Mouse (Mus musculus) neural tube, embryonic 14.5 days (tissue): ENCODE measurements around the gene Ttc28. TPM values are rescaled to one million over a fixed set of nuclear protein-coding genes. Genes with fewer than 3 reads are reported as not detected.

ENCODE experiments used
- ATAC-seq: fragments of 200-750 bp; cut with Nextera tagmentation; 2 replicates; pipeline ENCODE4 v1.8.0; 2017; ENCODE audit warnings: low read depth, mild to moderate bottlenecking, moderate TSS enrichment, moderate library complexity
- H3K27ac ChIP-seq: fragments of 300-500 bp; sonication (generic); 2 replicates; pipeline ENCODE4 v1.5.1; 2014; ENCODE audit warnings: low read depth, mild to moderate bottlenecking, control low read depth, low read length, moderate library complexity, mixed read lengths
- H3K27me3 ChIP-seq: fragments of 300-500 bp; sonication (generic); 2 replicates; pipeline ENCODE4 v1.6.1; 2014; ENCODE audit warnings: low read length; ENCODE audit not compliant: control insufficient read depth, insufficient read depth
- H3K36me3 ChIP-seq: fragments of 300-500 bp; sonication (generic); 2 replicates; pipeline ENCODE4 v1.6.1; 2014; ENCODE audit warnings: low read length, mixed read lengths; ENCODE audit not compliant: control insufficient read depth, insufficient read depth
- H3K4me1 ChIP-seq: fragments of 300-500 bp; sonication (generic); 2 replicates; pipeline ENCODE4 v1.6.1; 2014; ENCODE audit warnings: low read length; ENCODE audit not compliant: control insufficient read depth, insufficient read depth
- H3K4me2 ChIP-seq: fragments of 300-500 bp; sonication (generic); 2 replicates; pipeline ENCODE4 v1.6.1; 2014; ENCODE audit warnings: mild to moderate bottlenecking, low read depth, low read length, control low read depth
- H3K4me3 ChIP-seq: fragments of 300-500 bp; sonication (generic); 2 replicates; pipeline ENCODE4 v1.5.1; 2014; ENCODE audit warnings: low read depth, low read length, control low read depth, mixed read lengths
- H3K9ac ChIP-seq: fragments of 300-500 bp; sonication (generic); replicated peaks from 2 replicates; pipeline ENCODE4 v1.6.1; 2014; ENCODE audit warnings: low read depth, mild to moderate bottlenecking, control low read depth, low read length, mixed read lengths
- H3K9me3 ChIP-seq: fragments of 300-500 bp; sonication (generic); 2 replicates; pipeline ENCODE4 v1.6.1; 2016; ENCODE audit warnings: low read length; ENCODE audit not compliant: control insufficient read depth
- WGBS: fragments of 180-500 bp; shearing (Covaris S2); extraction: QIAGEN DNeasy Blood & Tissue Kit; methylation state at CpG from one replicate; pipeline ENCODE4 v1.1.7; 2014; 5-methylcytosine and 5-hydroxymethylcytosine counted together
- polyA plus RNA-seq: library from polyadenylated mRNA; unstranded; fragments of >200 nt; fragmentation: Nextera tagmentation; extraction: Ambion mirVana; gene quantifications from 2 replicates; pipeline ENCODE4 v1.2.1, GENCODE M21; 2014

Ttc28 gene
- polyA plus RNA-seq, 1 experiment from 2014 or later, result 37.6 TPM

GRCm38 (mm10) chr5:110900331-110900730 is 20.7 kb downstream of the Ttc28 start:
- H3K27ac ChIP-seq, result no peak overlapping the region
- H3K27me3 ChIP-seq, result no peaks in the 10 kb centered on the region
- H3K4me1 ChIP-seq, result no peaks in the 10 kb centered on the region
- no peak overlapping the region for H3K9ac ChIP-seq
- no peak overlapping the region for H3K4me3 ChIP-seq
- H3K36me3 ChIP-seq, result peaks cover 3% of the 10 kb centered on the region; the same call in 1 of the 2 replicates
- no peak overlapping the region for H3K4me2 ChIP-seq
- no peaks in the 10 kb centered on the region for H3K9me3 ChIP-seq
- no peak for ATAC-seq

GRCm38 (mm10) chr5:110906708-110907107 is 27.1 kb downstream of the Ttc28 start:
- Histone ChIP-seq H3K4me1 (no peaks in the 10 kb centered on the region), H3K36me3 (no peaks in the 10 kb centered on the region), H3K9ac (no peak overlapping the region), H3K27me3 (no peaks in the 10 kb centered on the region), H3K27ac (no peak overlapping the region), H3K4me2 (no peak overlapping the region), H3K9me3 (no peaks in the 10 kb centered on the region; the same call in 1 of the 2 replicates), H3K4me3 (no peak overlapping the region)
- no peak for ATAC-seq
- 96% methylated on average over 1 of the region's 1 CpGs for WGBS

GRCm38 (mm10) chr5:110908879-110909278 is 29.3 kb downstream of the Ttc28 start:
- Histone ChIP-seq H3K9ac (no peak overlapping the region), H3K36me3 (no peaks in the 10 kb centered on the region), H3K4me1 (no peaks in the 10 kb centered on the region), H3K4me2 (no peak overlapping the region), H3K4me3 (no peak overlapping the region), H3K27me3 (no peaks in the 10 kb centered on the region), H3K27ac (no peak overlapping the region), H3K9me3 (no peaks in the 10 kb centered on the region; the same call in 1 of the 2 replicates)
- no peak for ATAC-seq

- WGBS, result 92% methylated on average over 4 of the region's 4 CpGs
- Histone ChIP-seq H3K9ac (no peak overlapping the region), H3K27ac (no peak overlapping the region), H3K27me3 (no peaks in the 10 kb centered on the region), H3K36me3 (no peaks in the 10 kb centered on the region), H3K9me3 (no peaks in the 10 kb centered on the region; the same call in 1 of the 2 replicates), H3K4me3 (no peak overlapping the region), H3K4me2 (no peak overlapping the region), H3K4me1 (no peaks in the 10 kb centered on the region)
- ATAC-seq, result no peak
Observed at GRCm38 (mm10) chr5:110909955-110910589, 30.5 kb downstream of the Ttc28 start.

GRCm38 (mm10) chr5:110914859-110915258 is 35.3 kb downstream of the Ttc28 start:
- no peak overlapping the region for H3K27ac ChIP-seq
- no peaks in the 10 kb centered on the region for H3K9me3 ChIP-seq
- no peaks in the 10 kb centered on the region for H3K27me3 ChIP-seq
- H3K4me3 ChIP-seq, result no peak overlapping the region
- 70% methylated on average over 11 of the region's 11 CpGs for WGBS
- ATAC-seq, result no peak
- no peaks in the 10 kb centered on the region; the same call in 1 of the 2 replicates for H3K36me3 ChIP-seq
- no peaks in the 10 kb centered on the region for H3K4me1 ChIP-seq
- H3K9ac ChIP-seq, result no peak overlapping the region
- H3K4me2 ChIP-seq, result no peak overlapping the region

- H3K4me3 ChIP-seq, result no peak overlapping the region
- no peaks in the 10 kb centered on the region for H3K9me3 ChIP-seq
- H3K36me3 ChIP-seq, result no peaks in the 10 kb centered on the region; the same call in 1 of the 2 replicates
- ATAC-seq, result no peak
- H3K27me3 ChIP-seq, result no peaks in the 10 kb centered on the region
- no peaks in the 10 kb centered on the region for H3K4me1 ChIP-seq
- no peak overlapping the region for H3K27ac ChIP-seq
- whole genome bisulfite sequencing, result 82% methylated on average over 3 of the region's 3 CpGs
- no peak overlapping the region for H3K4me2 ChIP-seq
- H3K9ac ChIP-seq, result no peak overlapping the region
Observed at GRCm38 (mm10) chr5:110916241-110916640, 36.6 kb downstream of the Ttc28 start.

- no peak overlapping the region for H3K9ac ChIP-seq
- no peak overlapping the region for H3K27ac ChIP-seq
- no peaks in the 10 kb centered on the region; the same call in 1 of the 2 replicates for H3K36me3 ChIP-seq
- WGBS, result 66% methylated on average over 4 of the region's 4 CpGs
- H3K4me3 ChIP-seq, result no peak overlapping the region
- H3K27me3 ChIP-seq, result no peaks in the 10 kb centered on the region
- no peaks in the 10 kb centered on the region for H3K9me3 ChIP-seq
- no peak for ATAC-seq
- no peaks in the 10 kb centered on the region for H3K4me1 ChIP-seq
- no peak overlapping the region for H3K4me2 ChIP-seq
Observed at GRCm38 (mm10) chr5:110919541-110919940, 39.9 kb downstream of the Ttc28 start.

- H3K9ac ChIP-seq, result no peak overlapping the region
- no peak overlapping the region for H3K4me2 ChIP-seq
- no peaks in the 10 kb centered on the region for H3K9me3 ChIP-seq
- no peaks in the 10 kb centered on the region for H3K27me3 ChIP-seq
- no peaks in the 10 kb centered on the region; the same call in 1 of the 2 replicates for H3K36me3 ChIP-seq
- no peak for ATAC-seq
- H3K4me1 ChIP-seq, result no peaks in the 10 kb centered on the region
- H3K4me3 ChIP-seq, result no peak overlapping the region
- no peak overlapping the region for H3K27ac ChIP-seq
- 38% methylated on average over 1 of the region's 1 CpGs for WGBS
Observed at GRCm38 (mm10) chr5:110923336-110923735, 43.7 kb downstream of the Ttc28 start.

GRCm38 (mm10) chr5:110924636-110925035 is 45.0 kb downstream of the Ttc28 start:
- no peak overlapping the region for H3K9ac ChIP-seq
- H3K36me3 ChIP-seq, result no peaks in the 10 kb centered on the region
- H3K4me1 ChIP-seq, result no peaks in the 10 kb centered on the region
- no peaks in the 10 kb centered on the region for H3K9me3 ChIP-seq
- H3K27ac ChIP-seq, result no peak overlapping the region
- no peak overlapping the region for H3K4me2 ChIP-seq
- H3K27me3 ChIP-seq, result no peaks in the 10 kb centered on the region
- ATAC-seq, result no peak
- 93% methylated on average over 3 of the region's 3 CpGs for WGBS
- no peak overlapping the region for H3K4me3 ChIP-seq
